Mouse (Mus musculus): ENCODE measurements around the gene Fbxo39. TPM values are rescaled to one million over a fixed set of nuclear protein-coding genes. Genes with fewer than 3 reads are reported as not detected.
"Not testable (repeated sequence)": the region's sequence is repeated elsewhere in the genome, so short reads cannot be mapped to it uniquely, and the experiment has no call there.

Fbxo39 gene
- polyA plus RNA-seq, 1 experiment, result not detected

DNA sequence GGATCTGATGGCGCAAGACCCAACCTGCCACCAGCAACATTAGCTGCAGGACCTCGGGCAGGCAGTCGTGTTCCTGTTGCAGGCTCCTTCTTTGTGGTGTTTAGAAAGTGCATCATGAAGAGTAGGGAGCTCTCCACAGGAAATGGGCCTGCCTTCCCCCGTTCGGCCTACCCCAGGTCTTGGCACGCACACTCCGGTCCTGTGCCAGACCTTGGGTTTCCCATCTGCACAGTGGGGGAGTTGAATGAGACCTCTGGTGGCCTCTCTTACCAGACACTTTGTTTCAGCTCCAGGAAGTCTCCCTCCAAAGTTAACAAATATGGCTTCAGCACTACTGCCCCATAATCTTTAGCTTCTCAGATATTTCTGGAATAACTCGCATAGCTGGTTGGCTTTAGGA, 22.5 kb downstream of the Fbxo39 start:
- Histone ChIP-seq H3K4me3 (replicated peaks) (no peak overlapping the region), H3K36me3 (ENCODE audit: control insufficient read depth) (no peaks in the 10 kb centered on the region), H3K27me3 (ENCODE audit: control insufficient read depth) (no peaks in the 10 kb centered on the region), H3K4me1 (ENCODE audit: control insufficient read depth) (no peaks in the 10 kb centered on the region), H3K9me3 (ENCODE audit: control insufficient read depth, low read length) (no peaks in the 10 kb centered on the region)
- no peak for TF ChIP-seq TAL1 (IDR thresholded peaks at IDR 0.05; ENCODE audit: low read length)
- no peak for TF ChIP-seq GATA1 (IDR thresholded peaks at IDR 0.05; ENCODE audit: low read length)

- Histone ChIP-seq H3K36me3 (ENCODE audit: control insufficient read depth) (no peaks in the 10 kb centered on the region), H3K9me3 (ENCODE audit: control insufficient read depth, low read length) (no peaks in the 10 kb centered on the region), H3K4me3 (replicated peaks) (no peak overlapping the region), H3K27me3 (ENCODE audit: control insufficient read depth) (no peaks in the 10 kb centered on the region), H3K4me1 (ENCODE audit: control insufficient read depth) (no peaks in the 10 kb centered on the region)
- no peak for TF ChIP-seq TAL1 (IDR thresholded peaks at IDR 0.05; ENCODE audit: low read length)
Observed at GRCm38 (mm10) chr11:72338437-72338871, 24.2 kb downstream of the Fbxo39 start.

DNA sequence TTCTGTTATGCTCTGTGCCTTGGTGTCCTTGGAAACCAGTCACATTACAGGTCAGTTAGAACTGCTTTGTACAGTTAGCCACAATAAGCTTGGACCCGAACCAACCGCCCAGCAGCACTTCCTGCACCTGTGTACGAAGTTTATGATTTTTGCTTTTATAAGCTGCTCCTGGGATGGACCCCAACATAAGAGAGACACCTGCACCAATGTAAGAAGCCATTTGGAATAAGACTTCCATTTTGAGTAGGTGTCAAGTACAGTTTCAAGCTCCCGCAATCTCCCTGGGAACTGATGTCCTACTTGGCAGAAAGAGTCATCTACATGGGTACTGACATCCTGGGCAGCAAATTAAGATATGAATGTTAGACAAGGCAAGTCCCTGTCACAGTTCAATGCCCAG, 25.5 kb downstream of the Fbxo39 start:
- no peak for TF ChIP-seq GATA1 (IDR thresholded peaks at IDR 0.05; ENCODE audit: low read length)
- TF ChIP-seq TAL1 (IDR thresholded peaks at IDR 0.05; ENCODE audit: low read length), result no peak
- H3K36me3 ChIP-seq (ENCODE audit: control insufficient read depth), result no peaks in the 10 kb centered on the region
- no peaks in the 10 kb centered on the region for H3K9me3 ChIP-seq (ENCODE audit: control insufficient read depth, low read length)
- no peaks in the 10 kb centered on the region for H3K4me1 ChIP-seq (ENCODE audit: control insufficient read depth)
- no peak overlapping the region for H3K4me3 ChIP-seq (replicated peaks)
- no peaks in the 10 kb centered on the region for H3K27me3 ChIP-seq (ENCODE audit: control insufficient read depth)

- Histone ChIP-seq H3K27me3 (ENCODE audit: control insufficient read depth) (no peaks in the 10 kb centered on the region), H3K9me3 (ENCODE audit: control insufficient read depth, low read length) (no peaks in the 10 kb centered on the region), H3K4me1 (ENCODE audit: control insufficient read depth) (no peaks in the 10 kb centered on the region), H3K4me3 (replicated peaks) (no peak overlapping the region), H3K36me3 (ENCODE audit: control insufficient read depth) (no peaks in the 10 kb centered on the region)
- TF ChIP-seq GATA1 (IDR thresholded peaks at IDR 0.05; ENCODE audit: low read length) (no peak), TAL1 (IDR thresholded peaks at IDR 0.05; ENCODE audit: low read length) (no peak)
Observed at GRCm38 (mm10) chr11:72342549-72343237, 28.4 kb downstream of the Fbxo39 start.

GRCm38 (mm10) chr11:72343238-72343625, 29.0 kb downstream of the Fbxo39 start:
- H3K9me3 ChIP-seq (ENCODE audit: control insufficient read depth, low read length); H3K27me3 ChIP-seq (ENCODE audit: control insufficient read depth): not testable (repeated sequence)

DNA sequence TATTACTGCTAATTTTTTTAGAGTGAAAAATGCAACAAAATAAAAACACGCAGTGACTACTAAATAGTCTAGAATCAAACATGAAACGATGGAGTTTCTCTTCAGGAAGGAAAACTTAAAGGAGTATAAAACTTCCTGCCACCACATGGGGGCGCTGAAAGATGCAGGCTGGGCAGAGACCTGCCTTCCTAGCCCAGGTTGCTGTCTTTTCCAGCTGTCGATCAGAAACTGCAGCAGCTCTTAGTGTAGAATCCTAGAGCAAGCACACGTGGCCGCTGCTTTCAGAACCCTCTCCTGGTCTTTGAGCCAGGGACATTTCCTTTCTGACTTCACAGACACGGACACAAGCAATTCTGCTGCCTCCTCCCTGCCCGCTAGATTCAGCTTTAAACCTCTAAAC, 29.7 kb downstream of the Fbxo39 start:
- Histone ChIP-seq H3K9me3 (ENCODE audit: control insufficient read depth, low read length) (no peaks in the 10 kb centered on the region), H3K4me1 (ENCODE audit: control insufficient read depth) (no peaks in the 10 kb centered on the region), H3K36me3 (ENCODE audit: control insufficient read depth) (no peaks in the 10 kb centered on the region), H3K4me3 (replicated peaks) (no peak overlapping the region), H3K27me3 (ENCODE audit: control insufficient read depth) (no peaks in the 10 kb centered on the region)
- TF ChIP-seq GATA1 (IDR thresholded peaks at IDR 0.05; ENCODE audit: low read length), result no peak
- no peak for TF ChIP-seq TAL1 (IDR thresholded peaks at IDR 0.05; ENCODE audit: low read length)

More at GRCm38 (mm10) chr11:72343238-72343625, 29.0 kb downstream of the Fbxo39 start:
- H3K36me3 ChIP-seq (ENCODE audit: control insufficient read depth); H3K4me1 ChIP-seq (ENCODE audit: control insufficient read depth); H3K4me3 ChIP-seq (replicated peaks): not testable (repeated sequence)

- Histone ChIP-seq H3K4me3 (replicated peaks) (no peak overlapping the region), H3K27me3 (ENCODE audit: control insufficient read depth) (no peaks in the 10 kb centered on the region), H3K36me3 (ENCODE audit: control insufficient read depth) (no peaks in the 10 kb centered on the region), H3K9me3 (ENCODE audit: control insufficient read depth, low read length) (no peaks in the 10 kb centered on the region), H3K4me1 (ENCODE audit: control insufficient read depth) (no peaks in the 10 kb centered on the region)
- TF ChIP-seq GATA1 (IDR thresholded peaks at IDR 0.05; ENCODE audit: low read length) (no peak), TAL1 (IDR thresholded peaks at IDR 0.05; ENCODE audit: low read length) (no peak)
Observed at GRCm38 (mm10) chr11:72344486-72344885, 30.2 kb downstream of the Fbxo39 start.

DNA sequence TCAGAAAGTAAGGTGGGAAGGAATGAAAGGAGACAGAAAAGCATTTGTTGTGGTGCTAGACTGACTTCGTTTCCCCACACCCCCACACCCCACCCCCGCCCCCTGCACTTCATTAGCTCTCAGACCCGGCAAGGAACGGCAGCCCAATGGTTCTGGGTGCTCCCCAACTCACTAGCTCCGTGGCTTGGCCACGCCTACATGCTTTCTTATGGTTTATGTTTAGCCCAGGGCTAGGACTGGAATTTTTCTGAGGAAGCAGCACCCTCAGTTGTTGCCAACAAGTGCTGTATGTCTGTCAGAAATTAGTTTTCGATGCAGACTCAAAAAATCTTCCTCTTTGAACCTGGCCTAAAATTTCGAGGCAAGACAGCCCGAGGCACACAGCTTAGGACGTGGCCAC, 34.3 kb downstream of the Fbxo39 start:
- Histone ChIP-seq H3K4me1 (ENCODE audit: control insufficient read depth) (no peaks in the 10 kb centered on the region), H3K36me3 (ENCODE audit: control insufficient read depth) (no peaks in the 10 kb centered on the region), H3K9me3 (ENCODE audit: control insufficient read depth, low read length) (no peaks in the 10 kb centered on the region), H3K4me3 (replicated peaks) (no peak overlapping the region), H3K27me3 (ENCODE audit: control insufficient read depth) (no peaks in the 10 kb centered on the region)
- no peak for TF ChIP-seq GATA1 (IDR thresholded peaks at IDR 0.05; ENCODE audit: low read length)
- TF ChIP-seq TAL1 (IDR thresholded peaks at IDR 0.05; ENCODE audit: low read length), result no peak

DNA sequence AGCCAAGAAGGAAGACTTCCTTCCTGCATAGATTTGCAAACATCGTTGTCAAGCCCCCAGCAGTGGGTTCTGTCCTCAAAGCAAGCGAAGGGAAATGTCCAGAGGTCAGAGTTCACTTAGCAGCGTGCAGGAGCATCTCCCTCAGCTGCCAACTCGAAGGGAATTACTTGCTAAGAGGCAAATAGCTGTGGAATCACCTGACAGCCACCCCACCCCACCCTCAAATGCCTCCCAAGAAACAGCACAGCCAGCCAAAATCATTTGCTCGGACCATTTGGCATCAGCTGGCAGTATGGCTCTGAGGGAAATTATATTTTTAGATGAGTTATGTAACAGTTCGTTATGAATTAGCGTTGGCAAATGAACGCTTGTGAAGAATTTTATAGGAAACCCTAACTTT, 34.8 kb downstream of the Fbxo39 start:
- no peaks in the 10 kb centered on the region for H3K27me3 ChIP-seq (ENCODE audit: control insufficient read depth)
- H3K4me1 ChIP-seq (ENCODE audit: control insufficient read depth), result no peaks in the 10 kb centered on the region
- TF ChIP-seq GATA1 (IDR thresholded peaks at IDR 0.05; ENCODE audit: low read length), result no peak
- no peak for TF ChIP-seq TAL1 (IDR thresholded peaks at IDR 0.05; ENCODE audit: low read length)
- no peaks in the 10 kb centered on the region for H3K9me3 ChIP-seq (ENCODE audit: control insufficient read depth, low read length)
- no peak overlapping the region for H3K4me3 ChIP-seq (replicated peaks)
- no peaks in the 10 kb centered on the region for H3K36me3 ChIP-seq (ENCODE audit: control insufficient read depth)

- H3K36me3 ChIP-seq (ENCODE audit: control insufficient read depth), result no peaks in the 10 kb centered on the region
- no peaks in the 10 kb centered on the region for H3K9me3 ChIP-seq (ENCODE audit: control insufficient read depth, low read length)
- H3K27me3 ChIP-seq (ENCODE audit: control insufficient read depth), result no peaks in the 10 kb centered on the region
- TF ChIP-seq TAL1 (IDR thresholded peaks at IDR 0.05; ENCODE audit: low read length) (no peak), GATA1 (IDR thresholded peaks at IDR 0.05; ENCODE audit: low read length) (no peak)
- H3K4me3 ChIP-seq (replicated peaks), result no peak overlapping the region
- no peaks in the 10 kb centered on the region for H3K4me1 ChIP-seq (ENCODE audit: control insufficient read depth)
Observed at GRCm38 (mm10) chr11:72349652-72350051, 35.4 kb downstream of the Fbxo39 start.
